Mouse (Mus musculus): ENCODE measurements around the gene Triobp.

Gene Triobp

GRCm38 (mm10) chr15:78926021-78926919 is 21.3 kb upstream of the Triobp start, which contains the start of gene Lgals1:
Gene Lgals1 (plus strand): TSS chr15:78926725.
- peak; percentile 88 for DNase-seq (ENCODE audit: low read depth, low spot score)

GRCm38 (mm10) chr15:78927021-78927787 is 20.3 kb upstream of the Triobp start:
- no peak for DNase-seq (ENCODE audit: low read depth, low spot score)

- peak; percentile 86 for DNase-seq (ENCODE audit: low read depth, low spot score)
Observed at GRCm38 (mm10) chr15:78927788-78928457, 19.6 kb upstream of the Triobp start.

GRCm38 (mm10) chr15:78928539-78928938 is 19.0 kb upstream of the Triobp start:
- peak; percentile 32 for DNase-seq (ENCODE audit: low read depth, low spot score)

GRCm38 (mm10) chr15:78930192-78930706 is 17.3 kb upstream of the Triobp start:
- DNase-seq (ENCODE audit: low read depth, low spot score): no peak

- DNase-seq (ENCODE audit: low read depth, low spot score): no peak
Observed at GRCm38 (mm10) chr15:78930801-78931426, 16.6 kb upstream of the Triobp start.

GRCm38 (mm10) chr15:78931577-78931976 is 15.9 kb upstream of the Triobp start:
- DNase-seq (ENCODE audit: low read depth, low spot score): peak; percentile 71

GRCm38 (mm10) chr15:78934784-78935320 is 12.7 kb upstream of the Triobp start, which contains the start of gene Nol12:
Gene Nol12 (plus strand): TSS chr15:78934933.
- DNase-seq (ENCODE audit: low read depth, low spot score): peak; percentile 96

- no peak for DNase-seq (ENCODE audit: low read depth, low spot score)
Observed at GRCm38 (mm10) chr15:78936403-78936802, 11.1 kb upstream of the Triobp start.

GRCm38 (mm10) chr15:78937311-78937710 is 10.2 kb upstream of the Triobp start:
- DNase-seq (ENCODE audit: low read depth, low spot score): peak; percentile 52

GRCm38 (mm10) chr15:78937963-78938362 is 9.6 kb upstream of the Triobp start:
- DNase-seq (ENCODE audit: low read depth, low spot score): no peak

- no peak for DNase-seq (ENCODE audit: low read depth, low spot score)
Observed at GRCm38 (mm10) chr15:78940325-78940724, 7.2 kb upstream of the Triobp start.

- peak; percentile 78 for DNase-seq (ENCODE audit: low read depth, low spot score)
Observed at GRCm38 (mm10) chr15:78942663-78943062, 4.9 kb upstream of the Triobp start.

- no peak for DNase-seq (ENCODE audit: low read depth, low spot score)
Observed at GRCm38 (mm10) chr15:78946232-78946631, 1.3 kb upstream of the Triobp start.

- no peak for DNase-seq (ENCODE audit: low read depth, low spot score)
Observed at GRCm38 (mm10) chr15:78948152-78948725, 715 bp downstream of the Triobp start.

GRCm38 (mm10) chr15:78948883-78949282 is 1.4 kb downstream of the Triobp start:
- no peak for DNase-seq (ENCODE audit: low read depth, low spot score)

- DNase-seq (ENCODE audit: low read depth, low spot score): no peak
Observed at GRCm38 (mm10) chr15:78955663-78956062, 8.1 kb downstream of the Triobp start.

GRCm38 (mm10) chr15:78956351-78956750 is 8.8 kb downstream of the Triobp start:
- peak; percentile 68 for DNase-seq (ENCODE audit: low read depth, low spot score)

- no peak for DNase-seq (ENCODE audit: low read depth, low spot score)
Observed at GRCm38 (mm10) chr15:78957021-78957420, 9.5 kb downstream of the Triobp start.

GRCm38 (mm10) chr15:78959537-78959936 is 12.0 kb downstream of the Triobp start:
- peak; percentile 37 for DNase-seq (ENCODE audit: low read depth, low spot score)

Measured in R1 (cell line).